Mouse (Mus musculus) testis, adult 2 months (tissue): Measurements from ENCODE around the gene Abcc1.

Experiments
- CTCF ChIP-seq: fragments of 200-500 bp; IDR thresholded peaks from 2 replicates; pipeline ENCODE4 v1.5.1; 2012; ENCODE audit warnings: low read depth, mild to moderate bottlenecking, inconsistent platforms, low read length, moderate library complexity; ENCODE audit not compliant: control insufficient read depth, insufficient read depth, insufficient replicate concordance
- POLR2A ChIP-seq: fragments of 200-500 bp; IDR thresholded peaks from 2 replicates; pipeline ENCODE4 v1.6.1; 2012; ENCODE audit warnings: low read depth, mild to moderate bottlenecking, inconsistent platforms, low read length, moderate library complexity; ENCODE audit not compliant: control insufficient read depth

GRCm38 (mm10) chr16:14372382-14372781, 11.0 kb downstream of the Abcc1 start:
- TF ChIP-seq CTCF (no peak), POLR2A (no peak)
